Mouse (Mus musculus): ENCODE measurements at regions not wholly inside any gene's neighbourhood (a gene's known extent, or its start where the extent isn't known, plus 50 kb on each side); places are given as distances from the start of the nearest gene placed in this dataset.

GRCm38 (mm10) chr5:111506821-111507220 is 89.7 kb downstream of the Mn1 start:
- peak; percentile 80 to 81 for DNase-seq

- no peak for DNase-seq
These were observed 90.2 kb downstream of the Mn1 start for GRCm38 (mm10) chr5:111507332-111507731.

GRCm38 (mm10) chr5:111509014-111509561 is 91.9 kb downstream of the Mn1 start:
- no peak for DNase-seq

- no peak for DNase-seq
These were observed 92.5 kb downstream of the Mn1 start for GRCm38 (mm10) chr5:111509575-111510057.

GRCm38 (mm10) chr5:111510183-111510878 is 93.2 kb downstream of the Mn1 start:
- DNase-seq = no peak

DNA sequence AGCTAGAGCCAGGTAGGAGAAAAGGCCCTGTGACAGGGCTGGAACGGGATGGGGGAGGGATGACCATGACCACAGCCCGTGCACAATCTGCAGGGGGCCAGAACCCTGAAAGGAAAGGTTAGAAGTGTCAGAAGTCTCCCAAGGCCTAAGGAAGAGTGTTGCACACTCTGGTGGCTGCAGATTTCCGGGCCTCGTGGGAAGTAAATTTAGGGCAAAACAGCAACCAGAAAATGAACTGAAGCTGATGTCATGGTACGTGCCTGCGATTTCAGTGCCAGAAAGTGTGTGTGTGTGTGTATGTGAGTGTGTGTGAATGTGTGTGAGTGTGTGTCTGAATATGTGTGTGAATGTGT is 93.7 kb downstream of the Mn1 start:
- no peak for DNase-seq

- peak; percentile 46 to 57 for DNase-seq
These were observed 94.8 kb downstream of the Mn1 start for GRCm38 (mm10) chr5:111511982-111512381.

DNA sequence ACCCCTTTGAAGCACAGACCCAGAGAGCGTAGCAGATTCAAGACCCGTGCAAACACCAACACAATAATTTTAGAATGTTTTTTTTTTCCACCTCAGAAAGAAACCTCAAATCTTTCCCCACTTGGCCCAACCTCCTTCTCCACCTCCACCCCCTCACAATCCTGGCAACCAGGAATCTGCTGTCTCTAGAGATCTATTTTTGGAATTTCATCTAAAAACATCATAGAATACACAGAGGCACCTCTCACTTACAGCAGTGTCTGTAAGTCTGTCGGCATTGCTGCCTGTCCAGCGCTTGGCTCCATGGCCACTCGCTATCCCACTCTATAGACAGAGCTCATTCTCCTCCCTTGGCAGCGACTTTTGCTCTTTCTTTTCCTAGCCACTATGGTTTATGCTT is 96.8 kb downstream of the Mn1 start:
- no peak for DNase-seq

DNA sequence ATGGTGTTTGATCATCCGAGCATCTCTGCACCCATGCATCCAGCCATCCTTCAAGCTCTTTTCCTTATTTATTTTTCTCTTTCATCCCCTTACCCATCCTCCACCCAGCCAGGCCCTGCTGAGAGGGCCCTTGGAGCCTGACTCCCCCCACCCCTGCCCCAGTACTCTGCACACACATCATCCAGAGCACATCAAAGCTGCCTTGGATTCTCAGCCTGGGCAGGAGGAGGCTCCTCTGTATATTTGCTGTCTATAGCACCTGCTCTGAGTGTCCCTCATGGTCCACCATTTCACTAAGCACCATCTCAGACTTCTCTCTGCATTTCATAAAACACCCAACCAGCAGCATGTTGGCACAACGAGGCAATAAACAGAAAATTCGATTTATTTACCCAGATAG is 101.9 kb downstream of the Mn1 start:
- no peak for DNase-seq

- peak; percentile 51 to 65 for DNase-seq
These were observed 102.4 kb downstream of the Mn1 start for GRCm38 (mm10) chr5:111519500-111520041.

DNA sequence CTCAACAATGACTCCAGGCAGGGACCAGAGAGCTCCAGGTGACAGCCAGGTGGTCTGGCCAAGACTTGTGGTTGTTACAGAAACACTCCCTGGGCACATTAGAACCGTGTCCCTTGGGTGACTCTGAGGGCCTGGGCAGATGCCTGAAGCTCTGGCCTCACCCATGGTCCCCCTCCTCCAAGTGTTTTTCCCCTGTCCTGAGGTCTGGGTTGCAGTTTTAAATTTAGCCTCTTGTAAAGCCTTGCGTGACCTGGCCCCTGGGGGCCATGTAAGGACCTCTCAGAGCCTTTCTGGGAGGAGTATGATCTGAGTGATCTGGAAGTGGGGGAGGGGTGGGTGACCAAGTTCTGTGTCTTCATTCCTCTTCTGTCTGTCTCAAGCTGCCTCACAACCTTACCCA is 104.7 kb downstream of the Mn1 start:
- no peak for DNase-seq

DNA sequence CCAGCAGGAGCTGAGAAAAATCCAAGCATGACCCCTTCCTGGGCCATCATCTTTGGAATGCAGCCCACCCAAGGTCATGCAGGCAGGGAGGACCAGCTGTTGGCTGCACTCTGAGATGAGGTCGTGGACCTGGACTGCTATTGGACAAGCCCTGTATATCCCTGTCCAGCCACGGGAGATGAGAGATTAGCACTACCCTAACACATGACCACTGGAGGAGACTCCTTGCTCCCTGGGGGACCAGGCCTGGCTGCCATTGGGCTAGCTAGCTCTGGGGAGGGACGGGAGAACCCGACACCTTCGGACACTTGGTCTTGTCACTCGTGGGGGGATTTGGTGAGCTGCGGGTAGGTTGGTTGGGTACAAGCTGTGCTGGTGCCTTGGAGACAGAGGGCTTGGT is 105.4 kb downstream of the Mn1 start:
- no peak for DNase-seq

DNA sequence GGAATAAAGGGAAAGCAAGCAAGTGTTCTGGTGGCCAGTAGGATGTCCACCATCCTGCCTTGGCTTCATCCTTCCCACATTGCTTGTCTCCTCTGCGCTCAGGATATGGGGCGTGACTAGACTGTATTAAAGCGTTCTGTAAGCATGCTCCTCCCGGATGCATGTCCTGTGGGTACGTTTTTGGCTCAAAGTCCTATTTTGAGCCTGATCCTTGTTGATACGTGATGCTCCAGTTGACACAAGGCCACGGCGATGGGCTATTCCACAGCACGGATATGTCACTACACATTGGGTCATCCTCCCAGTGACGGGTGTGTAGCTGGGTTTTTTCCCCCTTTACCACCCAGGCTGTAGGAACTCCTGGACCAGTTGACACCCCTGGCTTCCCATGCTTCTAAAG is 110.6 kb downstream of the Mn1 start:
- no peak for DNase-seq

GRCm38 (mm10) chr5:111529096-111529495 is 111.9 kb downstream of the Mn1 start:
- peak; percentile 73 to 84 for DNase-seq

- DNase-seq = peak in 1 of 2 experiments; percentile 30
These were observed 113.7 kb downstream of the Mn1 start for GRCm38 (mm10) chr5:111530628-111531524.

DNA sequence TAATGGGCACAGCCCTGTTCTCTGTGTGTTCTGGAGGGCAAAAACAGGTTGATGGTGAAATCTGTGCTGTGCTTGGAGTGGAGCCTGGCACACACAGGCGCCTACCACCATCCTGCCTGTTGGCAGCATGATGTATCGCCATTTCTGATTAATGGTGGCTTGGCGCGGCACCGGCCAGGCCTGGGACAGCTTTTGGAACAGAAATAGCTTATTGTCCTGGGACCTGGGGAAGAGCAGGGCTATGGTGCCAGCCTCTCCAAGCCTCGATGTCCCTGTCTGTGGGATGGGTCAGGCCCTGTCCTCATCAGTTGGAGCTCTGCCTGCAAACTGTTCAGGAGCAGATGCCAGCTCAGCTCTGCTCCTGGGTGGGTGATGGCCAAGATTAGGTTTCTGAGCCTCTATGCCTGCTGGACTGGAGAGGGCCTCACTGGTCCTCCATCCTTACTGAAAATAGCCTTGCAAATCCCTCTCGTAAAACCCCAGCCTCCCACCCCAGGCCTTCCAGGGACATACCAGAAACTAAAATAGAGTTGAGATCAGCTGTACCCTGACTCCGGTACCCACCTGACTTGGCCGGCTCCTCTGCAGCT is 115.4 kb downstream of the Mn1 start:
- DNase-seq = peak; percentile 75 to 82

DNA sequence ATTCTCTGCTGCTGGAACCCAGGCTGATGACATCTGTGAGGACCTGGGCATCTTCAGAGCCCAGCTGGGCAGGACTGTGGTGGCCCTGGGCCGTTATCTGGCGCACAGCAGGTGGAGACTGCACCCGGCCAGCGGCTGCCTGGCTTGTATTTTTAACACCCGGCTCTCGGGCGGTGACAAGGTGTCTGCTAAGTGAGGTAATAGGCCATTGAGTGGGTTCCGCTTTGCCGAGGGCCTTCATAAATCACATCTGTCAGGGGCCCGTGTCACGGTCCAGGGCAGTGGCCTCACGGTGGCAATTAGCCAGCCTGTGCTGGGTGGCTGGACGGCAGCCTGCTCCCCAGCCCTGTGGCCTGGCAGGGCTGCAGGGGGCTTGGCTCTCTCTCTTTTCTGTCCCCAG is 118.8 kb downstream of the Mn1 start:
- peak; percentile 67 to 82 for DNase-seq

- peak in 1 of 2 experiments; percentile 57 for DNase-seq
These were observed 121.6 kb downstream of the Mn1 start for GRCm38 (mm10) chr5:111538560-111539450.

GRCm38 (mm10) chr5:111540486-111540885 is 123.3 kb downstream of the Mn1 start:
- DNase-seq = no peak

GRCm38 (mm10) chr5:111542077-111542476 is 124.9 kb downstream of the Mn1 start:
- no peak for DNase-seq

GRCm38 (mm10) chr5:111543721-111544495 is 126.7 kb downstream of the Mn1 start:
- no peak for DNase-seq

Measured in cerebellum, postnatal 10 days (tissue).